Mouse (Mus musculus) heart, adult 2 months (tissue): ENCODE results near the gene Grap.

Experiments
- CTCF ChIP-seq: fragments of 200-600 bp; IDR thresholded peaks from 2 replicates; pipeline ENCODE4 v1.8.1; 2022; ENCODE audit warnings: antibody characterized with exemption, mild to moderate bottlenecking, moderate library complexity
- POLR2A ChIP-seq: fragments of 200-500 bp; IDR thresholded peaks from 2 replicates; pipeline ENCODE4 v1.6.1; 2011; ENCODE audit warnings: mild to moderate bottlenecking, low read depth, low read length, control low read depth; ENCODE audit not compliant: insufficient read depth

- TF ChIP-seq CTCF (no peak), POLR2A (no peak)
These were observed 31.1 kb downstream of the Grap start, which contains the start of gene Fam83g for GRCm38 (mm10) chr11:61683907-61684731.
